Mouse (Mus musculus) lung, adult 2 months (tissue): Measurements from ENCODE around the gene Acoxl. TPM values are rescaled to one million over a fixed set of nuclear protein-coding genes. Genes with fewer than 3 reads are reported as not detected.

Source experiments
- DNase-seq: peaks from one replicate; pipeline ENCODE4 v3.0.0; 2022
- H3K4me1 ChIP-seq: fragments of 200-500 bp; 2 replicates; pipeline ENCODE4 v1.6.1; 2011; ENCODE audit warnings: low read length; ENCODE audit not compliant: control insufficient read depth, insufficient read depth
- H3K4me3 ChIP-seq: fragments of 200-500 bp; replicated peaks from 2 replicates; pipeline ENCODE3; 2011; ENCODE audit warnings: low read depth, mild to moderate bottlenecking, control low read depth, low read length; ENCODE audit errors: extremely low read depth
- CTCF ChIP-seq: fragments of 200-500 bp; IDR thresholded peaks from 2 replicates; pipeline ENCODE4 v1.5.1; 2011; ENCODE audit warnings: mild to moderate bottlenecking, low read length, control low read depth; ENCODE audit not compliant: insufficient read depth
- POLR2A ChIP-seq: fragments of 200-500 bp; IDR thresholded peaks from 2 replicates; pipeline ENCODE4 v1.6.1; 2011; ENCODE audit warnings: low read depth, mild to moderate bottlenecking, control low read depth, low read length, borderline replicate concordance; ENCODE audit errors: extremely low read depth
- WGBS: fragments of 180-500 bp; shearing (Covaris S2); methylation state at CpG from one replicate; pipeline ENCODE4 v1.1.7; 2018; 5-methylcytosine and 5-hydroxymethylcytosine counted together
- polyA plus RNA-seq: library from polyadenylated mRNA; depleted of rRNA; stranded (reverse); fragments of >200 nt; gene quantifications from 2 replicates; pipeline ENCODE4 v1.2.3, GENCODE M21; 2012

The Acoxl gene
- polyA plus RNA-seq, 1 experiment, result 52.4 TPM

DNA sequence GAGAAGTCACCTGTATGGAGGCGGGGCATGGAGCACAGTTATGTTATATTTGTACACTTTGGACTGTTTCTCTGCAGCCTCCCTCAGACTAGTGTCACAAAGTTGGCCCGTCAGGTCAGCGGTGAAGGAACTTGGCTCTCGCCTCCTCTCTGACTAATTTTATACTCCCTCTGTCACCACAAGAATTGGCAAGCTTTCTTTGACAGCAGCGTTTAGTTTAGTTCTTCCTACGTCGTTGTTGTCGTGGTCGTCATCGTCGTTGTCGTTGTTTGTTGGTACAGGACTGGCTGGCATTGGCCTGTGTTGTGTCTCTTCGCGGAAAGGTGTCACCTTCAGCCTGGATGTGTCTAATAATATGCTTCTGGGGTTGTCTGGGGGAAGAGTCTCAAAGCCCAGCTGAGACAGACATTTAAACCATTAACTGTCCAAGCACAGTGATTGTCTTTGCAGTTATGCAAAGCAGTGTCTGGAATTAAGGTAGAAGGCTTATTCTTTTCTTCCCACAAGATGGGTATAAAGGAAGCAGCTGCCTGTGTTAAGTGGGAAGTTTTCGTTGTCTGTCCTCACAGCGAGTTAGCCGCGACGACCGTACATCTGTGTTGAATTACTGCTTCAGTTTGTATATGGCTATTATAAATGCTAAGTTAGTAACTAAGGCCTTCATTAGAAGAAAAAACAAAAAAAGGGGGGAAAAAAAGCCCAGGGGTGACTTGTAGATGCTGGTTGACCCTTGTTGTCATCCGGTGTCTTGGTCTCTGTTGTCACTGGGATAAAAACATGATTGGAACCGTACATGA lies 299.0 kb downstream of the Acoxl start:
- Histone ChIP-seq H3K4me1 (peaks cover 3% of the 10 kb centered on the region; the same call in 1 of the 2 replicates), H3K4me3 (no peak overlapping the region)
- no peak for DNase-seq
- 78% methylated on average over 22 of the region's 22 CpGs for WGBS
- TF ChIP-seq CTCF (no peak), POLR2A (no peak)

- Histone ChIP-seq H3K4me1 (peaks cover 3% of the 10 kb centered on the region; the same call in 1 of the 2 replicates), H3K4me3 (no peak overlapping the region)
- no peak for DNase-seq
- WGBS, result 78% methylated on average over 8 of the region's 8 CpGs
- TF ChIP-seq CTCF, result no peak
- no peak for TF ChIP-seq POLR2A
Observed at GRCm38 (mm10) chr2:128138924-128139323, 300.2 kb downstream of the Acoxl start.

GRCm38 (mm10) chr2:128139781-128140180 lies 301.1 kb downstream of the Acoxl start:
- TF ChIP-seq CTCF (no peak), POLR2A (no peak)
- no peak overlapping the region for H3K4me3 ChIP-seq
- no peak for DNase-seq
- WGBS, result 72% methylated on average over 15 of the region's 15 CpGs
- H3K4me1 ChIP-seq, result peaks cover 3% of the 10 kb centered on the region; the same call in 1 of the 2 replicates

DNA sequence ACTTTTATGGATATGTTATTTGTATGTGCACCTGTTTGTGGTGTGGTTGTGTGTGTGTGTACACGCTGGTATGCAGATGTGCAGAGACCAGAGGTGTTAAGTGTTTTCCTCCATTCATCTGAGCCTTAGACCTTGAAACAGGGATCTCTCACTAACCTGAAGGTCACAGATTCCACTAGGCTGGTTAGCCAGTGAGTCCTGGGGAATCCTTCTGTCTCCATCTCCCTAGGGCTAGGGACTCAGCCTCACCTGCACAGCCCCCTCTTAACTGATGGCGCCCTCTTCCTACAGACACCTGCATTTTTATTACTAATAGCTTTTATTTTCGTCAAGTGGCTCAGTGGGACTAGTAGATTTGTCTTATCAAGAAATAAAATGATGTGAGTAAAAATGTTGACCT lies 301.5 kb downstream of the Acoxl start:
- Histone ChIP-seq H3K4me1 (peaks cover 3% of the 10 kb centered on the region; the same call in 1 of the 2 replicates), H3K4me3 (no peak overlapping the region)
- no peak for DNase-seq
- WGBS, result 91% methylated on average over 3 of the region's 3 CpGs
- TF ChIP-seq CTCF (no peak), POLR2A (no peak)

DNA sequence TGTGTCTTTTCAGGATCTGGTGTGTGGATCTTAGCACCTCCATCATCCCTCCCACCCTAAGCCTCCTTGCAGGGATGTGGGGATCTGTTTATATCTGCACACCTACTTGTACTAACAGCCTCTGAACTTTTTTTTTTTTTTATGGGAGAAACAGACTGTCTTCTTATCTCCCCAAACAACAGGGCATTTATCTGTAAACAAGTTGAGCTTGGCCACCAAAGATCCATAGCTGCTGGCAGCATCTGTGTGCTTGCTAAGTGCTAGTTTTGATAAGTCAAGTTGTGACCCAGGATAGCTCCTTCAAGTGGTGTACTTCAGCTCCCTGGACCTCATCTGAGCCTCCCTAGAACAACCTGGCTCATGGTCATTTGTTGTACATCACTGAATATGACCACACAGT lies 305.3 kb downstream of the Acoxl start:
- H3K4me1 ChIP-seq, result no peaks in the 10 kb centered on the region

GRCm38 (mm10) chr2:128145433-128145832 lies 306.8 kb downstream of the Acoxl start:
- Histone ChIP-seq H3K4me1 (no peaks in the 10 kb centered on the region), H3K4me3 (no peak overlapping the region)
- WGBS, result 76% methylated on average over 3 of the region's 3 CpGs
- TF ChIP-seq POLR2A, result no peak
- no peak for TF ChIP-seq CTCF
- no peak for DNase-seq

More for the DNA sequence above, 305.3 kb downstream of the Acoxl start:
- TF ChIP-seq CTCF (no peak), POLR2A (no peak)
- DNase-seq, result no peak
- H3K4me3 ChIP-seq, result no peak overlapping the region

DNA sequence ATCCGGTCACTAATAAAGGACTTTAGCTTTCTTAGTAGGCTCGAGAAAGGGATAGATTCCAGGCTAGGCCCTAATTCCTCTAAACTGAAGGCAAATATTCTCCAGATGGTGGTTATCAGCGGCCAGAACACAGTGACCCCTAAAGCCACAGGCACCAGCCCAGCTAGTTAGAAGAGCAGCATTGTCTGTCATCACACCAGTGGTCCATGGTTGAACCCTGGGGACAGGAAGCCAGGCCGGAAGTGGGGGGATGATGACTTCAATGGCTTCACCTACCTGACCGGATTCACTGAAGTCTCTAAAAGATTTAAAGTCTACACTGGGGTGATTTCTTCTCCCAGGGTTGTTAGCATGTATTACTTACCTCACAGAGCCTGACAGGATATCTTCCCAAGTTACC lies 310.9 kb downstream of the Acoxl start:
- peaks cover 6% of the 10 kb centered on the region for H3K4me1 ChIP-seq
- H3K4me3 ChIP-seq, result no peak overlapping the region
- 65% methylated on average over 5 of the region's 5 CpGs for WGBS
- TF ChIP-seq CTCF (no peak), POLR2A (no peak)
- DNase-seq, result no peak

GRCm38 (mm10) chr2:128152211-128152610 lies 313.5 kb downstream of the Acoxl start:
- DNase-seq, result no peak
- Histone ChIP-seq H3K4me1 (peaks cover 17% of the 10 kb centered on the region), H3K4me3 (no peak overlapping the region)
- no peak for TF ChIP-seq POLR2A
- no peak for TF ChIP-seq CTCF
- WGBS, result 92% methylated on average over 9 of the region's 9 CpGs

DNA sequence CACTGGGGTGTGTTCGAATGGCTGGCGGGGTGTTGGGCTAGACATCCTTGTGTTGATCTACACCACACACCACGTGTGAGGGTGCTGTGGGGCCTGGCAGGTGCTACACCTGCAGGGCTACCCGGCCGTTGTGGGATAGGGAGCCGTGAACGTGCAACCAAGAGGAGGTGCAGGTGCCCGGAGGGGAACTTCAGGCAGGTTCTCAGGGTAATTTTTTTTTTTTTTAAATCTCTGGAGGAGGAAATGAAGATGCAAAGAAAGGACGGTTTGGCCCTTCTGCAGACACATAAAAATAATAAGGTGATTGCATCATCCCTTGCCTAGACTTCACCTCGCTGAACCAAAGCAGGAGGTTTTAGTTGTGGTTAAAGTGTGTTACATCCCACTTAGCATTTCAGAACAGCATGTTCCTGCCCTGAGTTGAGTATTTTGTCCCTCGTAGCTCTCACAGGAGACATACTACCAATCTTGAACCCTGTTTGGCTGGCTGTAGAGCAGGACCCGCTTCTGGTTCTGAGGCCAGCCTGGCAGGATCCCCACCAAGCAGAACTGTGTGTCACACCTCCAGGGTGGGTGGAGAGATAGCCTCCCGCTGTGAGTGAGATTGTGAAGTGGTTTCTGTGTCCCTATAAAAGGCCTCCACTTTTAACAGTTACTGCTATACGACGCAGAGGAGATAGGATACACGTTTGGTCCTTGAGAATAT lies 314.3 kb downstream of the Acoxl start:
- WGBS, result 63% methylated on average over 16 of the region's 16 CpGs
- H3K4me3 ChIP-seq, result no peak overlapping the region
- DNase-seq, result no peak
- peaks cover 19% of the 10 kb centered on the region for H3K4me1 ChIP-seq
- TF ChIP-seq POLR2A (no peak), CTCF (no peak)

DNA sequence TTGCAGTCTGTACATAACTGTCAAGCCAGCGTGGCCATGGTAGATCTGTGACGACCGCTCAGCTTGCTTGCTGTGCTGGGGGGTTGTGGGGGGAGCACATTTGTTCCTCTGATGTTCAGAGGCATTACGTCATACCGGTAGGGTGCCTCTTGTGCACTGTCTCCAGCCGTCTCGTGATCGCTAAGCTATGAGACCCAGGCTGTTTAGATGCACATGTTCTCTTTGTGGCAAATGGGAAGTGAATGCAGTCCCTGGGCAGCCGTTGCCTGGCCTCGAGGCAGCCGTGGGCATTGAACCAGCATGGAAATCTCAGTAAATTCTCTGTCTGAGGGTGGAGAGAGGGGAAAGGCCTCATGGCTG lies 314.9 kb downstream of the Acoxl start:
- TF ChIP-seq POLR2A (no peak), CTCF (no peak)
- no peak for DNase-seq
- Histone ChIP-seq H3K4me1 (peaks cover 23% of the 10 kb centered on the region), H3K4me3 (no peak overlapping the region)
- 69% methylated on average over 11 of the region's 11 CpGs for WGBS

GRCm38 (mm10) chr2:128155412-128156066 lies 316.9 kb downstream of the Acoxl start:
- no peak for DNase-seq

More at GRCm38 (mm10) chr2:128155412-128156066, 316.9 kb downstream of the Acoxl start:
- 89% methylated on average over 13 of the region's 13 CpGs for WGBS
- no peak for TF ChIP-seq POLR2A
- TF ChIP-seq CTCF, result no peak
- Histone ChIP-seq H3K4me1 (peaks cover 34% of the 10 kb centered on the region), H3K4me3 (no peak overlapping the region)
